Mouse (Mus musculus): ENCODE measurements around the gene Kdm5c.
A peak's percentile ranks its signal among the peaks of the same experiment; 100 is the strongest.
"Not testable (repeated sequence)": the region's sequence is repeated elsewhere in the genome, so short reads cannot be mapped to it uniquely, and the experiment has no call there.

Kdm5c gene

GRCm38 (mm10) chrX:152232781-152233763 lies at the start of gene Kdm5c:
Kdm5c (plus strand) TSS chrX:152233020.
- peak; percentile 97 for DNase-seq

- DNase-seq: no peak
These were observed 45.7 kb upstream of the Kdm5c start for GRCm38 (mm10) chrX:152187151-152187550.

GRCm38 (mm10) chrX:152191266-152191665 lies 41.6 kb upstream of the Kdm5c start:
- no peak for DNase-seq

GRCm38 (mm10) chrX:152197814-152198648 lies 34.8 kb upstream of the Kdm5c start:
- no peak for DNase-seq

GRCm38 (mm10) chrX:152201737-152202421 lies 30.9 kb upstream of the Kdm5c start:
- DNase-seq: no peak

- DNase-seq: no peak
These were observed 30.3 kb upstream of the Kdm5c start for GRCm38 (mm10) chrX:152202422-152203103.

GRCm38 (mm10) chrX:152203247-152203646 lies 29.6 kb upstream of the Kdm5c start:
- DNase-seq: no peak

GRCm38 (mm10) chrX:152205486-152205885 lies 27.3 kb upstream of the Kdm5c start:
- DNase-seq: no peak

- no peak for DNase-seq
These were observed 18.1 kb upstream of the Kdm5c start for GRCm38 (mm10) chrX:152214703-152215102.

GRCm38 (mm10) chrX:152218529-152218928 lies 14.3 kb upstream of the Kdm5c start:
- DNase-seq: no peak

- no peak for DNase-seq
These were observed 11.1 kb upstream of the Kdm5c start for GRCm38 (mm10) chrX:152221721-152222120.

GRCm38 (mm10) chrX:152222226-152222625 lies 10.6 kb upstream of the Kdm5c start:
- no peak for DNase-seq

GRCm38 (mm10) chrX:152223313-152223712 lies 9.5 kb upstream of the Kdm5c start:
- DNase-seq: no peak

- DNase-seq: no peak
These were observed 8.5 kb upstream of the Kdm5c start for GRCm38 (mm10) chrX:152224280-152224679.

GRCm38 (mm10) chrX:152234125-152234524 lies 1.3 kb downstream of the Kdm5c start:
- DNase-seq: no peak

GRCm38 (mm10) chrX:152235758-152236157 lies 2.9 kb downstream of the Kdm5c start:
- no peak for DNase-seq

GRCm38 (mm10) chrX:152243140-152243539 lies 10.3 kb downstream of the Kdm5c start:
- not testable (repeated sequence) for DNase-seq

GRCm38 (mm10) chrX:152244492-152245189 lies 11.8 kb downstream of the Kdm5c start:
- no peak for DNase-seq

- peak; percentile 10 for DNase-seq
These were observed 38.4 kb downstream of the Kdm5c start for GRCm38 (mm10) chrX:152271189-152271588.

GRCm38 (mm10) chrX:152279384-152279783 lies 46.6 kb downstream of the Kdm5c start:
- no peak for DNase-seq

- DNase-seq: no peak
These were observed 51.9 kb downstream of the Kdm5c start for GRCm38 (mm10) chrX:152284746-152285145.

- not testable (repeated sequence) for DNase-seq
These were observed 54.2 kb downstream of the Kdm5c start for GRCm38 (mm10) chrX:152287026-152287425.
